Mouse (Mus musculus) neural tube, embryonic 14.5 days (tissue): ENCODE measurements at regions not wholly inside any gene's neighbourhood (a gene's known extent, or its start where the extent isn't known, plus 50 kb on each side); places are given as distances from the start of the nearest gene placed in this dataset.
"Not testable (repeated sequence)": the region's sequence is repeated elsewhere in the genome, so short reads cannot be mapped to it uniquely, and the experiment has no call there.

Experiments
- ATAC-seq: fragments of 200-750 bp; cut with Nextera tagmentation; 2 replicates; pipeline ENCODE4 v1.8.0; 2017; ENCODE audit warnings: low read depth, mild to moderate bottlenecking, moderate TSS enrichment, moderate library complexity
- H3K27ac ChIP-seq: fragments of 300-500 bp; sonication (generic); 2 replicates; pipeline ENCODE4 v1.5.1; 2014; ENCODE audit warnings: low read depth, mild to moderate bottlenecking, control low read depth, low read length, moderate library complexity, mixed read lengths
- H3K27me3 ChIP-seq: fragments of 300-500 bp; sonication (generic); 2 replicates; pipeline ENCODE4 v1.6.1; 2014; ENCODE audit warnings: low read length; ENCODE audit not compliant: control insufficient read depth, insufficient read depth
- H3K36me3 ChIP-seq: fragments of 300-500 bp; sonication (generic); 2 replicates; pipeline ENCODE4 v1.6.1; 2014; ENCODE audit warnings: low read length, mixed read lengths; ENCODE audit not compliant: control insufficient read depth, insufficient read depth
- H3K4me1 ChIP-seq: fragments of 300-500 bp; sonication (generic); 2 replicates; pipeline ENCODE4 v1.6.1; 2014; ENCODE audit warnings: low read length; ENCODE audit not compliant: control insufficient read depth, insufficient read depth
- H3K4me2 ChIP-seq: fragments of 300-500 bp; sonication (generic); 2 replicates; pipeline ENCODE4 v1.6.1; 2014; ENCODE audit warnings: mild to moderate bottlenecking, low read depth, low read length, control low read depth
- H3K4me3 ChIP-seq: fragments of 300-500 bp; sonication (generic); 2 replicates; pipeline ENCODE4 v1.5.1; 2014; ENCODE audit warnings: low read depth, low read length, control low read depth, mixed read lengths
- H3K9ac ChIP-seq: fragments of 300-500 bp; sonication (generic); replicated peaks from 2 replicates; pipeline ENCODE4 v1.6.1; 2014; ENCODE audit warnings: low read depth, mild to moderate bottlenecking, control low read depth, low read length, mixed read lengths
- H3K9me3 ChIP-seq: fragments of 300-500 bp; sonication (generic); 2 replicates; pipeline ENCODE4 v1.6.1; 2016; ENCODE audit warnings: low read length; ENCODE audit not compliant: control insufficient read depth
- WGBS: fragments of 180-500 bp; shearing (Covaris S2); extraction: QIAGEN DNeasy Blood & Tissue Kit; methylation state at CpG from one replicate; pipeline ENCODE4 v1.1.7; 2014; 5-methylcytosine and 5-hydroxymethylcytosine counted together

DNA sequence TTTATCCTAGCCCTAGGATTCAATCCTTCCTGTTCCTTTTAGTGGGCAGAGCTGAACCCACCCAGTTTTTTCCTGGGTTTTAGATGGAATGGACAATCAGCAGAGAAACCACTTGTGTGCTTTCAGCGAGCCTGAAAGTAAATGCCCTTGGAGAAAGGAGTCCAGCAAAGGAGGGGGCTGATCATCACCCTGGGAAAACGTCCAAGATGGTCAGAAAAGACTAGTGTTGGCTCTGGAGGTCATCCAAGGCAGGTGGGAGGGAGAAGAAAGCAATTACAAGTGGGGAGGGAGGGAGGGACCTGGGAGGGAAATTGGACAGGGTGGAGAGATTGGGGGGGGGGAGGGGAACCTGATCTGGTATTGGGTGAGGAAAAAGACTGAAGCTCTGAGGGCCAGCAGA lies 55.6 kb upstream of the Zfp366 start:
- no peaks in the 10 kb centered on the region for H3K9me3 ChIP-seq

DNA sequence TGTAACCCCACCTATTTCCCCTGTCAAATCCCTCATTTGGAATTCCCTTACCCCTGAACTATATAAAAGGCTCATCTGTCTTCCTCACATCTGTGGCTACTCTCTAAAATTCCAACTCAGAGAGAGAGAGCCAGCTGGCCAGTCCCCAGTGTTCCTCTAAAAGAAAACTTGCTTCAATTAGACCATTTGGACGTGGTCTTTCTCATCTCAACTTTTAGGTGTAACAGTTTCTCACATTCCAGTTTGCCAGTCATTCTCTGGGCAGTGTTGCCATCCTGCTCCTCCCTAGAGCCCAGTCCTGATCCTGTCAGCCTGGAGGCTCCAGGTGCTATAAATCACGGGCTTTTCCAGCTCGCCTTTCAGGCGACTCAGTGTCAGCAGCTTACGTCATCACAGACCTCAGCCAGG lies 56.3 kb upstream of the Zfp366 start:
- Histone ChIP-seq H3K9me3 (no peaks in the 10 kb centered on the region), H3K4me1 (no peaks in the 10 kb centered on the region), H3K27me3 (no peaks in the 10 kb centered on the region), H3K9ac (no peak overlapping the region), H3K36me3 (no peaks in the 10 kb centered on the region), H3K4me2 (no peak overlapping the region), H3K27ac (no peak overlapping the region), H3K4me3 (no peak overlapping the region)
- 59% methylated on average over 5 of the region's 5 CpGs for WGBS
- ATAC-seq, result no peak

More for the DNA sequence above, 55.6 kb upstream of the Zfp366 start:
- Histone ChIP-seq H3K4me1 (no peaks in the 10 kb centered on the region), H3K27me3 (no peaks in the 10 kb centered on the region), H3K4me3 (no peak overlapping the region), H3K36me3 (no peaks in the 10 kb centered on the region), H3K27ac (no peak overlapping the region), H3K4me2 (no peak overlapping the region), H3K9ac (no peak overlapping the region)
- ATAC-seq, result no peak
- WGBS, result 38% methylated on average over 2 of the region's 2 CpGs

DNA sequence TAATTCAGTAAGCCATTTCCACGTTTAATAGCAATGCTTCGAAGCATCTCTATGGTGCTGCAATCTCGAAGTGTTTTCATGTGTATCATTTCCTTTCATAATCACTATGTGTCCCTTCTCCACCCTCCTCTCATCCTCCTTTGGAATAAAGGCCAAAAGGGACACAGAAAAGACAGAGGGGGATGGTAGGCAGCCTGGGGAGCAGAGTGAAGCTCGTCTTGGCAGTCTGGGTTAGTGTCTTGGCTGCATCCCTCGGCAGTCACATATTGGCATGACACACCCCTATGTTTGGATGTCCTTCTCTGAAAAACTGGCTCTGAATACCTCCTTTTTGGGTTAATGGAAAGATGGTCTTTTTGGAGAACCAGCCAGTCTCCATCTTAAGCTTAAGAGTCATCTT lies 56.9 kb upstream of the Zfp366 start:
- WGBS, result 79% methylated on average over 5 of the region's 5 CpGs
- no peak overlapping the region for H3K4me2 ChIP-seq

DNA sequence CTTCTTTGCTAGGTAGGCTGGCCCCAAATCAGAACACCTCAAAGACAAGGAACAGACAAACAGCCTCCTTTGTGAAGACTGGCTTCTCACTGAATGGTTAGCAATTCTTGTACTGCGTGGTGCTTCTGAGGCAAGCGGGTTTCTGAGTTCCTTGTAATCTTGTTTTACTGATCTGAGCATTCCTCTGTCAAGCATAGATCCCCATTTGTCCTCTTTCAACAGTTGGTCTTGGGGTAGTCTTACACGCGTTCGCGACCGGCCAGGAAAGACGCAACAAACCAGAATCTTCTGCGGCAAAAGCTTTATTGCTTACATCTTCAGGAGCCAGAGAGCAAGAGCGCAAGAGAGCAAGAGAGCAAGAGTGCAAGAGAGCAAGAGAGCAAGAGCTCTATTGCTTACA lies 57.7 kb upstream of the Zfp366 start:
- H3K27me3 ChIP-seq, ATAC-seq: not testable (repeated sequence)
- 97% methylated on average over 10 of the region's 10 CpGs for WGBS

More for the DNA sequence above, 56.9 kb upstream of the Zfp366 start:
- no peaks in the 10 kb centered on the region for H3K36me3 ChIP-seq
- no peaks in the 10 kb centered on the region for H3K9me3 ChIP-seq
- no peak for ATAC-seq
- H3K27me3 ChIP-seq, result no peaks in the 10 kb centered on the region
- H3K27ac ChIP-seq, result no peak overlapping the region
- H3K9ac ChIP-seq, result no peak overlapping the region
- H3K4me3 ChIP-seq, result no peak overlapping the region
- no peaks in the 10 kb centered on the region for H3K4me1 ChIP-seq

DNA sequence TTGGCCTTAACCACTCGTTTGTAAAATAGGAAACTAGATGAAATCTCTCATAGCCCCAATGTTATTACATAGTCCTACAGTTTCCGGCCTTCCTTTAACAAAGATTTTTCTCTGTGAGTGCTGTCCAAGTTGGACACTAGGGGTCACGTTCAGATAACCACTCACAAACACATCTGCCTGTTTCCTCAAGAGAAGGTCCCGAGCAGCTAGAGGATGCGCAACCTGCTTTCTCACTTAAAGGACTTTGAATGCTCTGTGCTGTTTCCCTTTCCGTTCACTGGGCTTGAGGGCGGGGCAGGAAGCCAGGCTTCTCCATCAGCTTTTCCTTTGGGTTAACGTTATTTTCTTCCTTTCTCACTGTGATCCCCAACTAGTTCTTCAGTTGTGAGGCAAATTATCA lies 58.1 kb upstream of the Zfp366 start:
- H3K4me3 ChIP-seq, result no peak overlapping the region
- H3K27me3 ChIP-seq, result no peaks in the 10 kb centered on the region
- H3K9ac ChIP-seq, result no peak overlapping the region
- no peak for ATAC-seq
- no peaks in the 10 kb centered on the region for H3K9me3 ChIP-seq
- no peaks in the 10 kb centered on the region for H3K36me3 ChIP-seq
- H3K27ac ChIP-seq, result no peak overlapping the region
- WGBS, result 86% methylated on average over 8 of the region's 8 CpGs
- no peak overlapping the region for H3K4me2 ChIP-seq
- no peaks in the 10 kb centered on the region for H3K4me1 ChIP-seq

More for the DNA sequence above, 57.7 kb upstream of the Zfp366 start:
- H3K36me3 ChIP-seq, H3K4me3 ChIP-seq, H3K27ac ChIP-seq, H3K4me2 ChIP-seq, H3K9ac ChIP-seq, H3K4me1 ChIP-seq, H3K9me3 ChIP-seq: not testable (repeated sequence)

DNA sequence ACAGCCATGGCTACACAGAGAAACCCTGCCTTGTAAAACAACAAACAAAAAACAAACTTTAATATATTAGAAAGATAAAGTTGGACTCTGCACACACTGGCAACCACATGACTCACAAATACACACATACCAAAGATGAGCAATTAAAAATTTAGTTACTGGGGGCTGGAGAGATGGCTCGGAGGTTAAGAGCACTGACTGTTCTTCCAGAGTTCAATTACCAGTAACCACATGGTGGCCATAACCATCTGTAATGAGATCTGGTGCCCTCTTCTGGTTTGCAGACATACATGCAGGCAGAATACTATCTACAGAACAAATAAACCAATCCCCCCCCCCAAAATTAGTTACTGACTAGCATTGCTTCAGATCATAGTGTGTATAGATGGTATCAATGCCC lies 58.7 kb upstream of the Zfp366 start:
- Histone ChIP-seq H3K4me1 (no peaks in the 10 kb centered on the region), H3K4me2 (no peak overlapping the region), H3K4me3 (no peak overlapping the region), H3K27me3 (no peaks in the 10 kb centered on the region), H3K9ac (no peak overlapping the region), H3K27ac (no peak overlapping the region), H3K9me3 (no peaks in the 10 kb centered on the region), H3K36me3 (no peaks in the 10 kb centered on the region)
- ATAC-seq, result no peak
- 56% methylated on average over 1 of the region's 1 CpGs for WGBS

DNA sequence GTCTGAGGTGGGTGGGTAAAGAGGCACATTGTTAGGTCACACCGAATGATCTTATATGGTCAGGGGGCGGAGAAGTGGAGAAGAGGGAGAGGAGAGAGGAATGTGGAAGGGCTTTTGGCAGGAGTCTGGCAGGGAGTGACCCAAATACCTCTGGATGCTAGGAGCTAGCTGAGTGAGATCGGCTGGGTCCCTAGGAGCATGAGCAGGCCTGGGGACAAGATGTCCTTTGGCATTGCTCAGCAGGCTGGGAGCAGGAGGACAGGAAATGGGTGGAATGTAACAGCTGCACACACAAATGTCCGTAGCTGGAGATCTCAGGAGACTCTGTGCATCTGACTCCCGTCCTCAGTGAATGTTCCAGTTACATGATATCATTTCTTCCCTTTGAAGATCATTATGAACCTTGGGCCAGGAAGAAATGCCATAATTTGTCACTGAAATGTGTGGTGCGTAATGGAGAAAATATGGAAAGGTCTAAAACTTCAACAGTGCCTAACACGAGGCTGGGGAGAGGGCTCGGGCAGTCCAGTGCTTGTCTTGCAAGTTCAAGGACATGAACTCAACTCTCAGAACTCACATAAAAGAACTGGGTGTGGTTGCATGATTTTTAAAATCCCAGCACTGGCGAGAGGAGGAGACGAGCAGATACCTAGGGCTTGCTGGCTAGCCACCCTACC lies 59.6 kb upstream of the Zfp366 start:
- no peak overlapping the region for H3K4me2 ChIP-seq
- no peak overlapping the region for H3K4me3 ChIP-seq
- H3K27ac ChIP-seq, result no peak overlapping the region
- H3K27me3 ChIP-seq, result no peaks in the 10 kb centered on the region
- H3K4me1 ChIP-seq, result no peaks in the 10 kb centered on the region
- 67% methylated on average over 10 of the region's 10 CpGs for WGBS
- H3K9me3 ChIP-seq, result no peaks in the 10 kb centered on the region
- no peak for ATAC-seq
- H3K9ac ChIP-seq, result no peak overlapping the region
- no peaks in the 10 kb centered on the region for H3K36me3 ChIP-seq

DNA sequence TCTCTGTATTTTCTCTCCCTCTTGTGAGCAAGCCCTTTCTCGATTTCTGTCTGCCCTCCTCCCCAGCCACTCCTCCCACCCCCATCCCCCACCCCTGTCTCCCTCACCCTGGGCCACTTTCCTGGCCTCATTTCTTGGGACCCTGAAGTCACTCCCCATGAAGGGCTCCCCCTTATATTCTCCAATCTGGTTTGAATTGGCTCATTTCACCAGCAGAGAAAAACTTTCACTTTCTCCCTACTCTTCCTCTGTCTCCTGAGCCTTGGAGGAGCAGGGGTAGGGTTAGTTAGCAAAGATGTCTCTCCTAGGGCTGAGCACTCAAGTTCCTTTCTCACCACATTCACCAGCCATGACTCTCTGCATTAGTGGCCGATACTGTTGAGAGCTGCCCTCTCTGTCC lies 60.5 kb upstream of the Zfp366 start:
- no peaks in the 10 kb centered on the region for H3K27me3 ChIP-seq
- no peak overlapping the region for H3K9ac ChIP-seq
- H3K27ac ChIP-seq, result no peak overlapping the region
- no peak overlapping the region for H3K4me3 ChIP-seq
- no peaks in the 10 kb centered on the region for H3K36me3 ChIP-seq
- no peak overlapping the region for H3K4me2 ChIP-seq
- ATAC-seq, result no peak
- 51% methylated on average over 2 of the region's 2 CpGs for WGBS
- H3K4me1 ChIP-seq, result no peaks in the 10 kb centered on the region
- H3K9me3 ChIP-seq, result no peaks in the 10 kb centered on the region

DNA sequence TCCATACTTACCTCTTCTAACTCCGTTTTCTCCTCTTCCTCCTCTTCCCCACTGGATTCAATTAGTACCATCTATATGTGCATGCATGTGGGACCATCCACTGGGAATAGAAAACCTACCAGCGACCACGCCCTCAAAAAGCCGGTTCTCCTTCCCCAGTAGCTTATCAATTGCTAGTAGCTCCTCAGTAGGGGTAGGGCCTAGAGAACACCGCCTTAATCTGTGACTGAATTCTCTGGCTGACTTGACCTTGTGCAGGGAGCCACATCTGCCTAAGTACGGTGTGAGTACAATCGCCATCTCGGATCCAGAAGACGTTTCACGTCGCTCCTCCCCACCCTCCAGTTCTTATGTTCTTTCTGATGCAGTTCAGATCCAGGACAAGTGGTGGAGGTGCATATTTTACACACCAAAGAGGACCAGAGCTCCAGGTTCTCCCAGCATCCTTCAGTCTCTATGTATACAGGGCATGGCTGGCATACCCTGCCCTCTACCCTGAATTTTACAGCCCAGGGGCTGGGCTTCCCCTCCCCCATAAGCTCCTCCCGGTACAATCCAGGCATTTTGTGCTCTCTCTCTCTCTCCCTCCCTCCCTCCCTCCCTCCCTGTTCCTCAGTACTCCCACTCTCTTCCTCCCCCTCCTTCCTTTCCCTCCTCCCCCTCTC lies 61.0 kb upstream of the Zfp366 start:
- WGBS, result 73% methylated on average over 12 of the region's 12 CpGs

More for the DNA sequence above, 61.0 kb upstream of the Zfp366 start:
- ATAC-seq, result no peak
- H3K36me3 ChIP-seq, result no peaks in the 10 kb centered on the region
- H3K4me3 ChIP-seq, result no peak overlapping the region
- H3K9me3 ChIP-seq, result no peaks in the 10 kb centered on the region
- no peak overlapping the region for H3K27ac ChIP-seq
- H3K4me2 ChIP-seq, result no peak overlapping the region
- H3K4me1 ChIP-seq, result no peaks in the 10 kb centered on the region
- H3K27me3 ChIP-seq, result no peaks in the 10 kb centered on the region
- no peak overlapping the region for H3K9ac ChIP-seq
